Mouse (Mus musculus): Measurements from ENCODE around the gene C130074G19Rik. TPM values are rescaled to one million over a fixed set of nuclear protein-coding genes. Genes with fewer than 3 reads are reported as not detected.

Gene C130074G19Rik
- total and polyA plus RNA-seq, 2 experiments from 2014 or later, result 0.85 to 6.6 TPM

- Histone ChIP-seq H3K9me3 (ENCODE audit: low read length) (no peaks in the 10 kb centered on the region), H3K4me2 (ENCODE audit: low read depth, low read length, poor library complexity, severe bottlenecking) (peak overlapping the region; percentile 46), H3K4me1 (ENCODE audit: insufficient read depth, low read length) (no peaks in the 10 kb centered on the region), H3K36me3 (ENCODE audit: insufficient read depth, low read length) (no peaks in the 10 kb centered on the region), H3K4me3 (ENCODE audit: low read depth, low read length) (peak overlapping the region; percentile 20; the same call in 1 of the 2 replicates), H3K9ac (replicated peaks; ENCODE audit: low read length, poor library complexity, severe bottlenecking) (no peak overlapping the region), H3K27me3 (ENCODE audit: insufficient read depth, low read length) (no peaks in the 10 kb centered on the region), H3K27ac (ENCODE audit: low read depth, low read length) (no peak overlapping the region; the same call in 1 of the 2 replicates)
- ATAC-seq (ENCODE audit: low FRiP score) (peak; percentile 91), DNase-seq (ENCODE audit: low spot score) (peak; percentile 93)
- WGBS, result 19% methylated on average over 31 of the region's 31 CpGs
- TF ChIP-seq CTCF (IDR thresholded peaks at IDR 0.05), result peak; percentile 91
These were observed 31.0 kb downstream of the C130074G19Rik start for GRCm38 (mm10) chr1:184851741-184852618.

- no peak overlapping the region for H3K27ac ChIP-seq (ENCODE audit: low read depth, low read length)
- no peak for ATAC-seq (ENCODE audit: low FRiP score)
- TF ChIP-seq CTCF (IDR thresholded peaks at IDR 0.05), result no peak
- WGBS, result 51% methylated on average over 7 of the region's 7 CpGs
- no peak for DNase-seq (ENCODE audit: low spot score)
- no peaks in the 10 kb centered on the region for H3K9me3 ChIP-seq (ENCODE audit: low read length)
- no peak overlapping the region for H3K9ac ChIP-seq (replicated peaks; ENCODE audit: low read length, poor library complexity, severe bottlenecking)
- H3K27me3 ChIP-seq (ENCODE audit: insufficient read depth, low read length), result no peaks in the 10 kb centered on the region
- H3K4me1 ChIP-seq (ENCODE audit: insufficient read depth, low read length), result 0 out of 2 replicates have a peak, but pooled peaks cover 5% of the 10 kb centered on the region
- H3K4me2 ChIP-seq (ENCODE audit: low read depth, low read length, poor library complexity, severe bottlenecking), result peak overlapping the region; percentile 46; the same call in 1 of the 2 replicates
- H3K36me3 ChIP-seq (ENCODE audit: insufficient read depth, low read length), result no peaks in the 10 kb centered on the region
- no peak overlapping the region for H3K4me3 ChIP-seq (ENCODE audit: low read depth, low read length)
These were observed 31.9 kb downstream of the C130074G19Rik start for GRCm38 (mm10) chr1:184851166-184851565.

GRCm38 (mm10) chr1:184846973-184847372 lies 36.0 kb downstream of the C130074G19Rik start:
- DNase-seq (ENCODE audit: low spot score), result no peak
- H3K27ac ChIP-seq (ENCODE audit: low read depth, low read length), result no peak overlapping the region
- H3K36me3 ChIP-seq (ENCODE audit: insufficient read depth, low read length), result no peaks in the 10 kb centered on the region
- peak overlapping the region; percentile 92; the same call in 1 of the 2 replicates for H3K4me2 ChIP-seq (ENCODE audit: low read depth, low read length, poor library complexity, severe bottlenecking)
- no peaks in the 10 kb centered on the region for H3K9me3 ChIP-seq (ENCODE audit: low read length)
- no peaks in the 10 kb centered on the region for H3K27me3 ChIP-seq (ENCODE audit: insufficient read depth, low read length)
- H3K9ac ChIP-seq (replicated peaks; ENCODE audit: low read length, poor library complexity, severe bottlenecking), result no peak overlapping the region
- ATAC-seq (ENCODE audit: low FRiP score), result no peak
- TF ChIP-seq CTCF (IDR thresholded peaks at IDR 0.05), result no peak
- no peak overlapping the region for H3K4me3 ChIP-seq (ENCODE audit: low read depth, low read length)
- 0 out of 2 replicates have a peak, but pooled peaks cover 12% of the 10 kb centered on the region for H3K4me1 ChIP-seq (ENCODE audit: insufficient read depth, low read length)
- 56% methylated on average over 3 of the region's 3 CpGs for WGBS

- H3K9ac ChIP-seq (replicated peaks; ENCODE audit: low read length, poor library complexity, severe bottlenecking), result peak within 1 kb of the TSS; percentile 73
These were observed 36.8 kb downstream of the C130074G19Rik start, which contains the start of gene Marc2 for GRCm38 (mm10) chr1:184846092-184846750. Gene Marc2, minus strand, starts transcription at chr1:184846451.

GRCm38 (mm10) chr1:184845111-184846071 lies 37.6 kb downstream of the C130074G19Rik start:
- peak; percentile 93 for DNase-seq (ENCODE audit: low spot score)
- Histone ChIP-seq H3K36me3 (ENCODE audit: insufficient read depth, low read length) (0 out of 2 replicates have a peak, but pooled peaks cover 2% of the 10 kb centered on the region), H3K9ac (replicated peaks; ENCODE audit: low read length, poor library complexity, severe bottlenecking) (peak overlapping the region; percentile 73), H3K27ac (ENCODE audit: low read depth, low read length) (peak overlapping the region; percentile 76), H3K9me3 (ENCODE audit: low read length) (no peaks in the 10 kb centered on the region), H3K27me3 (ENCODE audit: insufficient read depth, low read length) (no peaks in the 10 kb centered on the region), H3K4me1 (ENCODE audit: insufficient read depth, low read length) (0 out of 2 replicates have a peak, but pooled peaks cover 12% of the 10 kb centered on the region), H3K4me3 (ENCODE audit: low read depth, low read length) (peak overlapping the region; percentile 80), H3K4me2 (ENCODE audit: low read depth, low read length, poor library complexity, severe bottlenecking) (peak overlapping the region; percentile 92)
- no peak for TF ChIP-seq CTCF (IDR thresholded peaks at IDR 0.05)
- WGBS, result under 1% methylated on average over 67 of the region's 67 CpGs
- ATAC-seq (ENCODE audit: low FRiP score), result peak; percentile 96

More at GRCm38 (mm10) chr1:184846092-184846750, 36.8 kb downstream of the C130074G19Rik start, which contains the start of gene Marc2:
- TF ChIP-seq CTCF (IDR thresholded peaks at IDR 0.05), result no peak
- ATAC-seq (ENCODE audit: low FRiP score), result 0 out of 2 replicates have a peak, but pooled peaks have one; percentile 15
- Histone ChIP-seq H3K27ac (ENCODE audit: low read depth, low read length) (peak within 1 kb of the TSS; percentile 76), H3K4me2 (ENCODE audit: low read depth, low read length, poor library complexity, severe bottlenecking) (peak within 1 kb of the TSS; percentile 92), H3K27me3 (ENCODE audit: insufficient read depth, low read length) (no peaks in the 10 kb centered on the region), H3K9me3 (ENCODE audit: low read length) (no peaks in the 10 kb centered on the region), H3K36me3 (ENCODE audit: insufficient read depth, low read length) (no peaks in the 10 kb centered on the region), H3K4me3 (ENCODE audit: low read depth, low read length) (peak within 1 kb of the TSS; percentile 80), H3K4me1 (ENCODE audit: insufficient read depth, low read length) (0 out of 2 replicates have a peak, but pooled peaks cover 12% of the 10 kb centered on the region)
- WGBS, result 3% methylated on average over 18 of the region's 18 CpGs
- no peak for DNase-seq (ENCODE audit: low spot score)
